In the genomic region with DNA sequence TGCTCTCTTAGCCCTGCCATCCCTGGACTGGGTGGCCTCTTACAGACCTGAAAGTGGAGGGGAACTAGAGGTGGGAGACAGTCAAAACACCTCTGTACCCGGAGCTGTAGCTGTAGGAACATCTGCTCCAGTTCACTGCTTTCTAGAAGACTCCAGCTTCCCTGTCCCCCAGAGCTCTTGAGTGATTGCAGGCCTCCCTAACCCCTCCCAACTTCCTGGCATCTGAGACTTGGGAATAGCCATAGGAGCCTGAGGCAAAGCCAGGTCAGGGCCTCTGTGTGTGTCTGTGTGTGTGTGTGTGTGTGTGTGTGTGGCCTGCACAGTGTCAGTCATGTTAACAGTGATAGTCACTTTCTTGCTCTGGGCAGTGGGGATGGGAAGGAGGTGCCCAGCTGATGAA, we compare ENCODE assay signal across 11 mouse cellular contexts.
A peak's percentile ranks its signal among the peaks of the same experiment; 100 is the strongest.
DNase-seq lines count a peak whose midpoint lies in the region; ATAC-seq and TF ChIP-seq lines count a peak whose summit lies in the region.
"Had no signal": no experiment of that assay in that cellular context is flagged by ENCODE, and none has a peak within 500 bp of the region (broad histone marks: within the 10 kb centered on the region; RNA-seq: fewer than 3 reads in every experiment).

No protein-coding gene starts in this region.

- TF ChIP-seq CTCF in kidney, adult 2 months (conservative IDR thresholded peaks at IDR 0.05; ENCODE audit: insufficient read depth, insufficient read length, low read depth, low read length): no peak

- no peak overlapping the region for H3K4me2 ChIP-seq in limb, embryonic 12.5 days
- H3K4me2 ChIP-seq: liver, embryonic 13.5 days had no signal

- peaks cover 96% of the 10 kb centered on the region for H3K4me1 ChIP-seq in heart, embryonic 10.5 days
- H3K4me1 ChIP-seq in kidney, adult 2 months (ENCODE audit: control insufficient read depth, insufficient read depth, low read length): peaks cover 20% of the 10 kb centered on the region
- peaks cover 77% of the 10 kb centered on the region for H3K4me1 ChIP-seq in limb, embryonic 12.5 days (replicated peaks)

- H3K27ac ChIP-seq in heart, embryonic 10.5 days: peak overlapping the region; percentile 80
- H3K27ac ChIP-seq in kidney, adult 2 months (ENCODE audit: insufficient read depth, low read depth, low read length): no peak overlapping the region
- H3K27ac ChIP-seq in limb, embryonic 12.5 days: peak overlapping the region; percentile 51
- H3K27ac ChIP-seq: liver, embryonic 13.5 days had no signal

- no peak for DNase-seq in heart, embryonic 10.5 days (ENCODE audit: low spot score)
- DNase-seq in heart, adult 8-10 months (ENCODE audit: low spot score): no peak
- peak; percentile 57 for DNase-seq in kidney, postnatal 10 days
- no peak for DNase-seq in kidney, adult 2 months
- DNase-seq in embryo, embryonic 10.5 days (ENCODE audit: low spot score): peak; percentile 69
- no peak for DNase-seq in ovary, postnatal 14 days (ENCODE audit: low spot score)
- no peak for DNase-seq in urinary bladder, adult 18-20 months (ENCODE audit: low spot score in 2 of 2)
- DNase-seq: liver, embryonic 13.5 days; thymus, postnatal 36 days had no signal

- no peaks in the 10 kb centered on the region for H3K9me3 ChIP-seq in heart, embryonic 10.5 days
- H3K9me3 ChIP-seq in limb, embryonic 12.5 days: no peaks in the 10 kb centered on the region
- H3K9me3 ChIP-seq: liver, embryonic 13.5 days had no signal

- ATAC-seq in limb, embryonic 12.5 days (ENCODE audit: insufficient number of reproducible peaks, insufficient read depth, low FRiP score, low TSS enrichment, low read depth): no peak
- ATAC-seq: midbrain, embryonic 16.5 days had no signal

- H3K36me3 ChIP-seq in heart, embryonic 10.5 days: peaks cover 35% of the 10 kb centered on the region
- no peaks in the 10 kb centered on the region for H3K36me3 ChIP-seq in kidney, adult 2 months (ENCODE audit: control insufficient read depth, insufficient read depth, low read length)
- H3K36me3 ChIP-seq in limb, embryonic 12.5 days: peaks cover 59% of the 10 kb centered on the region

- no peak overlapping the region for H3K9ac ChIP-seq in limb, embryonic 12.5 days (replicated peaks)
- H3K9ac ChIP-seq: liver, embryonic 13.5 days had no signal

- TF ChIP-seq POLR2A in kidney, adult 2 months (IDR thresholded peaks at IDR 0.05; ENCODE audit: low read depth, low read length): no peak

- no peak overlapping the region for H3K4me3 ChIP-seq in heart, embryonic 10.5 days
- no peak overlapping the region for H3K4me3 ChIP-seq in kidney, adult 2 months (ENCODE audit: insufficient read depth, low read depth, low read length)
- H3K4me3 ChIP-seq in limb, embryonic 12.5 days (replicated peaks): no peak overlapping the region
- H3K4me3 ChIP-seq: liver, embryonic 13.5 days had no signal

- 10% methylated on average over 1 of the region's 1 CpGs for WGBS in heart, embryonic 10.5 days
- 0% methylated on average over 1 of the region's 1 CpGs for WGBS in kidney, adult 2 months
- WGBS in limb, embryonic 12.5 days: 8% methylated on average over 1 of the region's 1 CpGs

- H3K27me3 ChIP-seq in heart, embryonic 10.5 days (ENCODE audit: insufficient read depth, poor library complexity, severe bottlenecking): no peaks in the 10 kb centered on the region
- H3K27me3 ChIP-seq in kidney, adult 2 months (replicated peaks; ENCODE audit: control insufficient read depth, insufficient read depth, low read length): no peaks in the 10 kb centered on the region
- no peaks in the 10 kb centered on the region for H3K27me3 ChIP-seq in limb, embryonic 12.5 days
- H3K27me3 ChIP-seq: liver, embryonic 13.5 days had no signal

Comparison
In these comparisons a context has a peak if more than half of its experiments do, and no peak if none do; other contexts are left out.
1. DNase-seq: peak in kidney, postnatal 10 days (single experiment) and embryo, embryonic 10.5 days (single experiment); none in heart, embryonic 10.5 days (single experiment), heart, adult 8-10 months (single experiment), kidney, adult 2 months (single experiment), ovary, postnatal 14 days (single experiment) and urinary bladder, adult 18-20 months (0 of 2).